Mouse (Mus musculus): ENCODE results near the gene Nup160.

Nup160 gene

DNA sequence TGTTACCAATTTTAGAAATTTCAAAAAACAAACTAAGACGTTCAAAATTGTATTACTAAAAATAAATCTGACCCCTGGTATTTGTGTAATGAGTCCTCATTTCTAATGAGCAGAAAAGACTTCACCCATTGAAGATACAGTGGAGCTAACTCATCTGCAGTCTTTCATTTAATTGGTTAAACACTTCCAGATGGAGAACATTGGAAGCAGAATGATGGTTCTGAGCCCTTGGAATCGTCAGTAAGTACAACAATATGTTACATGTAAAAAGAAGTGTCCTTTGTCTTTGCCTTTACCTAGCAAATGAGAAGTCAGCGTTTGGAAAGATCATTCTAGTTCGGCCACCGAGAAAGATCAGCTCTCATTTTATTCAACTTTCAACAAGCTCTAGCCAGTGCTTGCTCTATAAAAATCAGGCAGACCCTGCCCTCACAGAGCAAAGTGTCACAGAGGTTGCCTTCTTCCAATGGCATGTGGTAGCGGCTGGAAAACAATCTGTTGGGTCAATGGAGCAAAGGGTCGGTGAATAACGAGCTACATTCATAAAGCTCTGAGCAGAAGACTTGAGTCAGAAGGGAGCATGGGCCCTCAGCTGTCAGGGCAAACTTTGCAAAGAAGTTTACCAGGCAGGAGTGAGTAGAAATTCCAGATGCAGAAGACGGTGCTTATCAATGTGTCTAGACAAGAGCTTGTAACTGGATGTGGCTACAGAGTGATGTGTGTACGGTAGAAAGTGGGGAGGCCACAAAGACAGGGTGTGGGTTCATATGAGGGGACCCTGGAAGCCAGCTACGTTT lies 10.2 kb upstream of the Nup160 start:
- no peak for DNase-seq

DNA sequence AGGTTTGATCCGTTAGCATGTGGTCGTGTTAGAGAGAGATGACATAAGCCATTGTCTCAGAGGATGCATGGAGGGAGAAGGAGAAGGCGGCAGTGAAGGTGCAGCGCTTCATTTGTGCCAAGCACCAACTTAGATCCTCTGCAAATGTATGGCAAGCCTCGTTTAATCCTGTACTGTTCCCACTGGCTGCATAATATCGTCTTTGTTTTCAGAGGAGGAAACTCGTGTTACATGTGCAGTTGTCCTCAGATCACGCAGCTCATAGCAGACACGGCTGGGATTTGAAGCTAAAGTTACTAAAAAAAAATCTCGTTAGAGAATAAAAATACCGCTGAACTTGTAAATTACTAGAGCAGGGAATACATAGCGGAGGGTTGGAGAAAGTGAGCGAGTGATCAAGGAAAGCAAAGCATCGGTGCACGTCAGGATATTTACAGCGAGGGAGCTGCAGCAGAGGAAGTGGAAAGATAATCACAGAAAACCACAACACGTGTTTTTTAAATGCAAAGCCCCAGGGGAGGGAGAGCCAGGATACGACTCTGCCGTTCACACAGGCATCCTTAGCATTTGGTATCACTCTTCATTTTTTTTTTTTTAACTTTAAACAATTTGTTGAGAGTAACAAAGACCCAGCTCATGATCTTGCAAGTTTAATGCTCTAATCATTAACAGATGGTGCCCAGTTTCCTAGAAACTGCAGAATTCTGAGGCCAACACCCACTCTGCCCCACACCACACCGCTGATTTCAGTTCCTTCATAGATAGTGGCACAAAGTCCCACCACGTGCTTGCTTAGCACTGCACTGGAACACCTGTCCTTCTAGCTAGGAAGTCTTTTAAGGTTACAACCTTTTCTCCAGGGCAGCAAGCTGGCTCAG lies 9.4 kb upstream of the Nup160 start:
- no peak for DNase-seq

DNA sequence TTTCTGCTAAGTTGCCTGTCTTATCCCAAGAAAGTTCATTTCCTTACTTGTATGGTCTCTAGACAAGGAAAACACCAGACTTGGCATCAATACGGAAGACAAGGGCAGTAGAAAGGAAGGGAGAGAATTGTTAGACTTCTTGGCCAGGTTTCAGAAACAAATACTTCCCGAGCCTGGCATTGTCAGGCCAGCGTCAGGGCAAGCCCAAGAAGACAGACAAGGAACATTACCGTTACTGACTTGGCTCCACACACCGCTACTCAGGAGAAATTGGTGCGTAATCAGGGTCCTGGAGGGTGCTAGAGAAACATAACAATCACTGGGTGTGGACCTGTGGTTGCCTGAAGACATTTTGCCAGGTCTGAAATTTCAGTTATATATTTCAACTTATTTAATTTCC lies 6.7 kb upstream of the Nup160 start:
- DNase-seq, result no peak

DNA sequence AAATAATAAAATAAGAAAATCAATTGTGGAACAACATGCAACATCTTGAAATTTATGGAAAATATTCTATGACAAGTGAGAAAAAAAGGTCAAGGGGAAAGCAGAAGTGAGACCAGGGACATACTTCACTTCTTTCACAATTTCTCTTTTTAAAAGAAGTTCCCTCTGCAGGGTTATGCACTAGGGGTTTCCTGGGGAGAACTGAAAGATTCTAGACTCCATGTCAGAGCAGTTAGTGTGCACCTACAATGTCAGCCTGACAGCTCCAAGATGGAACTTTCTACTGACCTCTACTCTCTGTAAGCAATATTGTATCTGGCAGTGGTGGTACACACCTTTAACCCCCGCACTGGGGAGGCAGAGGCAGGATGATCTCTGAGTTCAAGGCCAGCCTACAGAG lies 3.7 kb upstream of the Nup160 start:
- no peak for DNase-seq

DNA sequence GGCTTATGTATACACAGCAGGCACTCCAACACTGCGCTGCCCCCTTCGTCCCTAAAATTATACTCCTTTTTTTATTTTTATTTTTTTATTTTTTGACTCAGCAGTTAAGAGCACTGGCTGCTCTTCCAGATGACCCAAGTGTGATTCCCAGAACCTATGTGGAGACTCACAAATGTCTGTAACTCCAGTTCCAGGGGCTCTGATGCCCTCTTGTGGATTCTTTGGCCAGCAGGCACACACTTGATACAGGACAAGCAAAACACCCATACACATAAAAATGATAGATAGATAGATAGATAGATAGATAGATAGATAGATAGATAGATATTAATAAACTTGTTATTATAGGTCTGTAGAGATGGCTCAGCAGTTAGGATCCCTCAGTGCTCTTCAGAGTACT lies 2.5 kb upstream of the Nup160 start:
- no peak for DNase-seq

DNA sequence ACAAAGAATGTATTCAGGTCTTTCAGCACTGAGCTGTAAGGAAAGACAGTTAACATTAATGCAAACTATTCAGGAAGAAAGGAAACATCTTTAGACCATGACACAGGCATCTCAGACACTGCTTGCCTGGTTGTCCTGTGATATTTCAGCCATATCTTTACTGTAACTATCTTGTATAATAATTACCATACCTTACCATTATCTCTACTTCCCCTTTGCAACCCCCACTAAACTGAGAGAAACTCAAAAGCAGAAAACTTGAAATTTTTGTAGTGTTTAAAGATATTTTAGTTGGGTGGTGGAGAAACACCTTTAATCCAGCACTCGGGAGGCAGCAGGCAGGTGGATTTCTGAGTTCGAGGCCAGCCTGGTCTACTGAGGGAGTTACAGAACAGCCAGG lies 1.5 kb upstream of the Nup160 start:
- no peak for DNase-seq

DNA sequence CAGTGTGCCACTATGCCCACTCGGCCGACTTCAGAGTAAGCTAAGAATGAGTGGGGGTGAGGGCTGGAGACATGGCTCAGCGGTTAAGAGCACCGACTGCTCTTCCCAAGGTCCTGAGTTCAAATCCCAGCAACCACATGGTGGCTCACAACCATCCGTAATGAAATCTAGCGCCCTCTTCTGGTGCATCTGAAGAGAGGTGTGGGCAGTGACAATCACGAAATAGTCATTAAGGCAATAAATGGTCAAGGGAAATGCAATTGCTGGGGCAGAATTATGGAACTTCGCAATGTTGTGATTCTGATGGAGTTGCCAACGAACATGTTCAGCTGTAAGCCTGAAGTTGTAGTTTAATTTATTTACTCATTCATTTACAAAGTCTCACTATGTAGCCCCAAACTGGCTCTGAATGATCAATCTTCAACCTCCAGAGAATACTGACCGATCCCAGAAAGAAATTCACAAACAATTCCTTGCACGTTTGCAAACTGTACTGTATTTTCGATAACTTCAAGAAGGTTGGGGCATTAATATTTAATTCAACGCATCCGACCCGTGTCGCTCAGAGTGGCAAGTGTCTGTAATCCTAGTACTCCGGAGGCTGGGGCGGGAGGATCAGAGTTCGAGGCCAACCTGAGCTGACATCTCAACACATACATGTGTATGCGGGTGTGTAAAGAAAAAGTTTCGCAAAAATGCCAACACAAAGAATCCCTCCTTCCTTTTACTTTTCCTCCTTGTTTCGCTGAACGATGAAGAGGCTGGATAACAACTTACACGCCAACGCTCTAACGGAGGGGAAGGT lies 1.4 kb downstream of the Nup160 start:
- peak; percentile 31 for DNase-seq

DNA sequence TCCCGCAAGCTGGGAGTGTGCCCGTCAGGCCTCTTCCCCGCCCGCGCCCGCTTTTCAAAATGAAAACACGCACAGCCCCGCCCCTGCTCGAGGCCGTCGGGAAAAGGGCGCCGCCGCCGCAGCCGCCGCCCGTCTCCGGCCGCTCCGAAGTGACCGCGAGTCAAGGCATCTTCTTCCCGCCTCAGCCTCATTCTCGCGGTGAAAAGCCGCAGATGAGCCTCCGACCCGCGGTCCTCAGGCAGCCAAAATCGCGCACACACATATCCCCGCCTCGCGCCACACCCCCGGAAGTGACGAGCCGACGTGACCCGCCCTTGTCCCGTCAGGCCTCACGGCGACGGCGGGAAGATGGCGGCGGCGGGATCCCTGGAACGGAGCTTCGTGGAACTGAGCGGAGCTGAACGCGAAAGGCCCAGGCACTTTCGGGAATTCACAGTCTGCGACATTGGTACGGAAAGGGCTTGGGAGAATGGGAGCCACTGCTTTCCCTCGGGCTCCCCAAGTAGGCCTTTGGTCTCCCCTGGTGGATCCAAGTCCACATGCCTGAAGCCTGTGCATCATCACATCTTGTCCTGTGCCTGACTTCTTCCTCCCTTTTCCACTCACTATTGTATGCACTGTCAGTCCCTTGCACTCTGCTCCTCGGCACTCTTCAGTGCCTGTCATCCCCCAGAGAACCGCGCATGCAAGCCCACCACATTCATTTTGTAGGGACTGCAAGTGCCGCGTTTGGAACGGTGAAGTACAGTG lies 2.2 kb downstream of the Nup160 start:
- DNase-seq, result peak; percentile 87

DNA sequence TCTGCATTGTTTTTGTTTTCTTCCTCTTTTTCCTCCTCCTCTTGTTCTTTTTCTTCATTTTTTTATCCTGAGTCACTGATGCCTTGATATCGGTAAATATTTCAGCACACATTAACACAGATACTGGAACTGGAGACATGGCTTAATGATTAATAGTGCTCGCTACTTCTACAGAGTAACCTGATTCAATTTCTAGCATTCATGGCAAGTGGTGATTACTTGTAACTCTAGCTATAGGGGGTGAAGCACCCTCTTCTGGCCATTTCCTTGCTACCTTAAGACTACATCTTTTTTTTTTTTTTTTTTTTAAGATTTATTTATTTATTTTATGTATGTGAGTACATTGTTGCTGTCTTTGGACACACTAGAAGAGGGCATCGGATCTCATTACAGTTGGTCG lies 23.9 kb downstream of the Nup160 start:
- DNase-seq, result no peak

DNA sequence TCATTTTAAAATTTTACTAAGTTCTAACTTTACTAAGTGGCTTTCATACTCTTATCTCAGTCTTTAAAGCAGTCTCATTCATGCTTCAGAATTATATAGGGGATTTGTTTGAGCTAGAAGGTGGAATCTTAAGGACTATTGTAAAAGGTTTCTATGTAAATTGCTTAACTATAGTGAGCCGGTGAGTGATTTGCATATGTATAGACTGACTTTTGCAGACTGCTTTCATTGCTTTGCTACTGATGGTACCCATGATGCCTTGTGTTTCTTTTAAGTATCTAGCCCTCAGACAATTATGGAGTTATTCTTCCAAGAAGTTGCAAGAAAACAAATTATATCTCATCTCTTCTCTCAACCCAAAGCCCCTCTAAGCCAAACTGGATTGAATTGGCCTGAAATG lies 31.5 kb downstream of the Nup160 start:
- DNase-seq, result no peak

DNA sequence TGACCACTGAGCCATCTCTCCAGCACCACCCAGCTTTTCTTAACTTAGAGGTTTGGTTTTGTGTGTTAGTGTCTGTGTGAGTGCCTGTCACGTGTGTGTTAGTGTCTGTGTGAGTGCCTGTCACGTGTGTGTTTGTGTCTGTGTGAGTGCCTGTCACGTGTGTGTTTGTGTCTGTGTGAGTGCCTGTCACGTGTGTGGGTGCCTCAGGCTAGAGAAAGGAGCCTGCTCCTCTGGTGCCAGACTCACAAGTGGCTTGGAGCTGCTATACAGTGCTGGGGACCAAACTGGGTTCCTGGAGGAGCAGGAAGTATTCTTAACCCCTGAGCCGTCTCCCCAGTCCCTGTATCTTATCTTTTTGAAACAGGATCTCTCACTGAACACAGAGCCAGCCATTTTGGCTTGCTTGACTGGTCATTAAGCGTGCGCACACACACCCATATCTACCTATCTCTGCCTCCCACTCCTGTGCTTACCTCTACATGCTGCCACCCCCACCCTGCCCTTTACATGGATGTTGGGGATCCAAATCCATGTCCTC lies 38.6 kb downstream of the Nup160 start:
- no peak for DNase-seq

DNA sequence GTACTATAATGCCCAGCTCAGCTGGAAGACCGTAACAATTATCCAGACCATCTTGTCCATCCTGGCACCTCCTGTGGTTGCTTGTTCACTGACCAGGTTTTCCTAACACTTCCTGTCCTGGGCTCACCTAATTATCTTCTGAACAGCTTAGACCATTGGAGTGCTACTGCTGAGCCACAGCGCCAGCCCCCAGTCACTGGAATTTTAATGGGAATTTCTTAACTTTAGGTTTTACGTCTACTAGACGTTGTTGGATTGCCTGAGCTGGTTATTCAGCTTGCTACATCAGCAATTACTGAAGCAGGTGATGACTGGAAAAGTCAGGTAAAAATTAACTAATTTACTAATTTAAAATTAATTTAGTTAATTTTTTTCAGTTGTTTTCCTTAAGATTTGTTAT lies 40.4 kb downstream of the Nup160 start:
- DNase-seq, result no peak

DNA sequence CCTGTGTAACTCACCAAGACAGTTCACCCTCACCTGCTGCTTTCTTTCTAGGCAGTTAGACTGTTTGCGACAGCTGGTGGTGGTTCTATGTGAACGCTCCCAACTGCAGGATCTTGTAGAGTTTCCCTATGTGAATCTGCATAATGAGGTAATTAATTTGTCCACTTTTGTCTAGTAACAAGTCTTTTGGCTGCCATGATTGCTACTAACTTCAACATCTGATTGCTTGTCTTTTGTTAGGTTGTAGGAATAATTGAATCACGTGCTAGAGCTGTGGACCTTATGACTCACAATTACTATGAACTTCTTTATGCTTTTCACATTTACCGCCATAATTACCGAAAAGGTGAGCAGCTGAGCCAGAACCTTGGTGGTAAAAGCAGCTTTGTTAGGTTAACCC lies 40.9 kb downstream of the Nup160 start:
- no peak for DNase-seq

DNA sequence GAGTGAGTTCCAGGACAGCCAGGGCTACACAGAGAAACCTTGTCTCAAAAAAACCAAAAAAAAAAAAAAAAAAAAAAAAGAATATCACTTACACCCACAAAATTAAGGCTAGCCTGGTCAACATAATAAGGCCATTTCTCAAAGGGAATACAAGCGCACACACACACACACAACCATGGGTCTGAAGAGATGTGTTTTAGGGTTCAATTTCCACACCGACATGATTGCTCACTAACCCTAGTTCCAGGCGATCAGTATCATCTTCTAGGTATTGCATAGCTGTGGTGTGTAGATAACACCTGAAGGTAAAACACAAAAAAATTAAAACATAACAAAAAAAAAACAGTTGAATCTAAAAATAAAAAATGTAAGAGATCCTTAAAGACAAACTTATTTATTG lies 49.8 kb downstream of the Nup160 start:
- DNase-seq, result no peak

DNA sequence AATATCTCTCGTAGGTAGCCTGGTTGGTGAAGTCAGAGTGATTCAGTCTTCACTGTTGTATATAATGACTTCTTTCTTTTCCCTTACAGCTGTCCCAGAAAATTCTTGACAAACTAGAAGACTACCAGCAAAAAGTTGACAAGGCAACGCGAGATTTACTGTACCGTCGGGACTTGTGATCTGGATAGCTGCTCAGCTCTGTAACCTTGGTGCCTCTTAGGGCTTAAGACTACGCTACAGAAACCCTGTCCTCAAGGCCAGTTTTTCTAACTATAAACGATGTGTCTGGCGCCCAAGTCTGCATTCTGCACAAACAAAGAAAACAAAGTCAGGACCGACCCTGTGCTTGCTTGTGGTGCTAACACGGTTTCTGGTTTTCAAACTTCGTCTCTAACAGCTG lies 58.3 kb downstream of the Nup160 start:
- no peak for DNase-seq

DNA sequence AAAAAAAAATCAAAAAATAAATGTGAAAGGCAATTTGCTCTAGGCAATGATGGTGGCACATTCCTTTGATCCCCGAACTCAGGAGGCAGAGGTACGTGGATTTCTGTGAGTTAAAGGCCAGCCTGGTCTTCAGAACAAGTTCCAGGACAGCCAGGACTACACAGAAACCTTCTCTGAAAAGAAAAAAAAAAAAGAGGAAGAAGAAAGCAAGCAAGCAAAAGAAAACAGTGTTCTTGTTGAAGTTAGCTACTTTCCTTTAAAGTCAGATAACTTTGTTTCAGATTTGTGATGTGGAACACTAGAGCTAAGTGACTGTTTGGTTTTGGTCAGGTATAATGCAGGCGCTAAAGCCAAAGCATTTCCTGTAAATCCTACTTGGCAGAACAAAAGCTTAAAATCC lies 61.8 kb downstream of the Nup160 start:
- DNase-seq, result no peak

DNA sequence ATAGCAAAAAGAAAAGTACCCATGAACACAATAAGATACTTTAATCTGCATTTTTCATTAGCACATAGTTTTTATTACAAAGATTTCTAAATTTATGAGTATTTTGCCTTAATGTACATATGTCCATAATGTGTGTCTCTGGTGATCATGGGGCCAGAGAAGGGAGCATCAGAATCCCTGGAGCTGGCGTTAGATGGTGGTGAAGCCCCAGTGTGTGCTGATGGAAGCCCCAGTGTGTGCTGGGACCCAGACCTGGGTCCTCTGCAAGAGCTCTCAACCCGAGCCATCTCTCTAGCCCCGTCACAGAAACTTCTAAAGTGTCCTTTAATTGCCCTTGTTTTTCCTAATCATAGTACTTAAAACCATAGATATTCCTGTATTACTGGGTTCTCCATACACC lies 62.3 kb downstream of the Nup160 start:
- DNase-seq, result no peak

DNA sequence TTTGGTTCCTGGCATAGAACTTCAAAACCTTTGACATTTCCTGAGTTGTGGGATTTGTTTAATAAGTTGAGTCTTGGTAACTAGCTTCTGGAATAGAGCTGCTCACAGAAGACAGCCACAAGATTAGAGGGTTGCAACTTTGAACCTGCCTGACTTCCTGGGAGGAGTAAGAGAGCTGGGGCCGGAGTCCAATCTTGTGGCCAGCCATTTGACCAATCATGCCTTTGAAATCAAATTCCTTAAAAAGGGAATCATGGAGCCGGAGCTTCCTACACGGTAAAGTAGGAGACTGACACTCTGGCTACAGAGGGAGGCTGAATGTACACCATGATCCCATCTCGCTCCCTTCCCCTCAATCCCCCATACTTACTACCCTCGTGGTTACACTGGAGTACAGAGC lies 62.9 kb downstream of the Nup160 start:
- DNase-seq, result no peak

DNA sequence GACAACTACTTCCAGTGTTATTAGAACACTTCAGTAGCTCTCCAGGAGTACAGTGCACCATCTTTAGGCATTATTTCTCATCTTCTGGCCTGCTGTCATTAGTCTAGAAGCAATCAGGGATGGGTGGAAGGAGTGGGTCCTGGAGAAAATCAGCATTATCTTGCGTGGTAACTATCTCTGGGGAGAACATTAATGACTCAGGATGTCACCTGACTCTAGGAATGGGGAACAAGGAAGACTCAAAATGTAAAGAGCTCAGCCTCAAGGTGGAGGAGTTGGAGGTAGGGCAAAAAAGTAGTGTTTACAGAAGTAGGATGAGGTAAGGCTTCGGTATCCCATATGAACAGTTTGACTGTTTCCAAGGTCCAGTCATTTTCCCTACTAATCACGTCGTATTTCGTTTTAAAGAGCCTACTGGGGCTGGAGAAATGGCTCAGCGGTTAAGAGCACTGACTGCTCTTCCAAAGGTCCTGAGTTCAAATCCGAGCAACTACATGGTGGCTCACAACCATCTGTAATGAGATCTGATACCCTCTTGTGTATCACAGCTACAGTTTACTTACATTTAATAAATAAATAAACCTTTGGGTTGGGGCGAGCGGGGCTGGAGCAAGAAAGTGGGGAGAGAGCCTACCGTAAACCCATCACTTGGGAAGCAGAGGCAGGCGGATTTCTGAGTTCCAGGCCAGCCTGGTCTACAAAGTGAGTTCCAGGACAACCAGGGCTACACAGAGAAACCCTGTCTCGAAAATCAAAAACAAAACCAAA lies 67.5 kb downstream of the Nup160 start:
- DNase-seq, result peak; percentile 48

DNA sequence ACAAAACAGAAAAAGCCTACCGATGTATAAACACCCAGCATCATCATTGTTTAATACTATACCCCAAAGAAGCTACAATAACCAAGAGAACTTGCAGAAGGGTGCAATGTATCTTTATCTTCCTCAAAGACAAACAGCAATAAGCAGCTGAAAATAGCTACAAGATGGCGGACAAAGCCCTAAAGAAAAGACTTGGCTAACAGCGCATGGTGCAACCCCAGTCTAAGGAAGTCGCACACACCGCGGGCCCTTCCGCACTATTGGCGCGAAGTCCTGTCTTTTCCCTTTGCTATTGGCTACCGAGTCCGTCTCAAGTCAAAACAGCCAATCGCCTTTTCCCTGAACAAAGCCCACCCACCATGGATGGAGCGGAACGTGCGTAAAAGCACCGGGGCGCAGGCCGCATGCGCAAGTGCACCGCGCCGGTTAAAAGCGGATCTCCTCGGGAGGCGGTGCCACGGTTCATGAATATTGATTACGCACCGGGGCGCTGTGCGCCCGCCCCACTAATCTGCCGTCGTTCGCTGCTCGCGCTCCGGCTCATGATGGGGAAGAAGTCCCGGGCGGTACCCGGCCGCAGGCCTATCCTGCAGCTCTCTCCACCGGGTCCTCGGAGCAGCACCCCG lies 68.2 kb downstream of the Nup160 start, which contains the start of gene Fnbp4:
TSS of gene Fnbp4 (plus strand) at position 318 of the 626 bp plus-strand sequence.
- peak; percentile 99 for DNase-seq
